Mouse (Mus musculus): Measurements from ENCODE around the gene Prss56.

Gene Prss56

DNA sequence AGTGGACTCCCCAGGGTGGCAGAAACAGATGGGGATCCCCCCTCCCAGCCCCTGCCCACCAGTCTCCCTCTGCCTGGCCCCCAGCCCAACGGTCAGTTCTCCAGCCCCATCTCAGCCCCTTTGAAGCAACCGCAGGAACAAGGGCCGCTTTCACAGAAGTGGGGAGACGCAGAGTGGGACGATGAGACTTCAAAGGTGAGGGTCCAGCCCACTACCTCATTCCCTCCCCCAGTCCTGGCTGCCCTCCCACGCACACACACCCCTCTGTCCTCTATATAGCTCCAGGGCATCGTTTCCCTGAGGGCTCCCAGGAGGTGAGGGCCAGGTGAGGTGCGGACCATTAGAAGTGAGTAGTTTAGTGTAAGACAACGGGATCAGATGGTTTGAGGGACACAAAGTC, at the start of gene Prss56:
Gene Prss56, plus strand, starts transcription at position 301 of the 400 bp plus-strand sequence.
- DNase-seq (ENCODE audit: low spot score in 2 of 2) = no peak

DNA sequence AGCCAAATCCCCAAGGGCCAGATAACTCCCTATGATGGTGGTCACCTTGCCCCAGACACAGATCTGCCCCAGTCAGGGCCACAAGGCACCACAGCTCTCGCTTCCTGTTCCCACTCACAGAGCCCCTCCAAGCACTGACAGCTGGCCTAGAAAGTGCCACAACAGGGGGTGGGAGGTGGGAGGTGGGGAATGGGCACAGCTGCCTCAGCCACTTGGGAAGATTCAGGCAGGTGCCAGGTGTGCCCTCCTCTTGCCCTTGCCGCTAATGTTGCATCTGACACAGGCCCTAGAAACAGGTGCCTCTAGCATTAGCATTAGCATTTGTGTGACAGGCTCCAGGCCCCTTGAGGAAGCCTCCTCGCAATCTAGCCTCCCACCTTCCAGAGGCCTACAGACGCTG, 41.6 kb upstream of the Prss56 start:
- no peak for DNase-seq (ENCODE audit: low spot score in 2 of 2)

DNA sequence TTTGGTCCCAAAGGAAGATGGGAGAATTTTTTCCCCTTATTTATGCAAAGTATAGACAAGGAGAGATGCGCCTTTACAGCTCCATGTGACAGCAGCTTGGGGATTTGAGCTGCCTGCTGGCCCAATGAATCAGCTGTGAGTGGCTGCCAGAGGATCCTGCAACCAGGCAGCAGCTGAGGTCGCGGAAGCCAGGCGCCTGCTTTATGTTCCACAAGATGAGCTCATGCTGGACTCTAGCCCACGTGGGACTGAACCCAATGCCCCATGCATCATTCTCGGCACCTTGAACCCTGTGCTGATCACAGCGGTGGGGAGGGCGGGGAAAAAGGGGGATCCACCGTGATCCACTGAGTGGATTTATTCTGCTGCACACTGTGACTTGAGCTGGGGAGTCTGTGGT, 40.7 kb upstream of the Prss56 start:
- no peak for DNase-seq (ENCODE audit: low spot score in 2 of 2)

DNA sequence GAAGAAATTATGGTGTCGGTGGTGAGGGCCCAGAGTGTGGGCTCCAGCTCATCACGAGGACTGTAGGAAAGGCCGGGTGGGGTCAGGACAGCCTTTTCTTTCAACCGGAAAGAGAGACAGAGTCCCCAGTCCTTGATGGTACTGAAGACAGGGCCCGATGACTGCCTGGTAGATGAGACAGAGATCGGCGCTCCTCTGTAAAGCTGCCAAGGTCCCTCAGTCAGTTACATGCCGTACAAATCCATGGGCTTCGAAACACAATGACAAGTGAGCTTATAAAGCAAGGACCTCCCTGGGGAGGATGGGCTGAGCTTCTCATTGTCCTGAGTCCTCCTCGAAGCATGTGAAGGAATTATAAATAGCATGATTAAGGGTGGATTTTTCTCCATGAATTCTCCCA, 40.0 kb upstream of the Prss56 start:
- no peak for DNase-seq (ENCODE audit: low spot score in 2 of 2)

DNA sequence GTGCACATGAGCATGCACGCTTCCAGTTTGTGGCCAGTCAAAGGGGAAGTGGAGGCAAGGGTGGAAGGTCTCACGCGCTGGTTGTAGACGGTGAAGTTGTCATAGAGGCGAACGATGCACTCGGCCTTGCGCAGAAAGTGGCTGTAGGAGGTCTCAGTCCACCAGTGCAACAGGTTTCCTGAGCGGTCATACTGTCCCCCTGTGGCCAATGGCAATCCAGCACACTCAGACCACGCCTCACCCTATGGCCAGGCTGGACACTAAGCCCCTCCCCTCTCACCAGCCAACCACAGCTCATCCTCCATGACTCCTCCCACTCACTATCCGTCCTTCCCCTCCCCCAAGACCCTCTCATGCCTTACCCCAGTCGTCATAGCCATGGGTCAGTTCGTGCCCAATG, 33.7 kb upstream of the Prss56 start:
- DNase-seq (ENCODE audit: low spot score in 2 of 2) = no peak

DNA sequence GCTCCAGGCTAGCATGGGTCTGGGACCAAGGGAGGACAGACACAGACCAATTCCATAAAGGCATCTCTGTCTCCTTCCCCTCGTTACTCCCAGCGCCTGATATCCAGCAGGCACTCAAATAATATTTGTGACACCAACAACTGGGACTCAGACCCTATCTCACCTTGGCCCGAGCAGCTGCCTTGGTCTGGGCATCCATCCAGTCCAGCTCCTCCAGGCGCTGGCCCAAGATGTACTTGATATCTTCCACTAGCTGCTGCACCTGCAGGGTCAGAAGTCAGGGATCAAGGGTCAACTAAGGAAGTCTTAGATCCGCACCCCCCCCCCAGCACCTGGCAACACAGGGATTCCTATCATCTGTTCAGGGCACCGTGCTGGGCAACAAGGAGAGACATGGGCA, 31.8 kb upstream of the Prss56 start:
- DNase-seq (ENCODE audit: low spot score in 2 of 2) = no peak

DNA sequence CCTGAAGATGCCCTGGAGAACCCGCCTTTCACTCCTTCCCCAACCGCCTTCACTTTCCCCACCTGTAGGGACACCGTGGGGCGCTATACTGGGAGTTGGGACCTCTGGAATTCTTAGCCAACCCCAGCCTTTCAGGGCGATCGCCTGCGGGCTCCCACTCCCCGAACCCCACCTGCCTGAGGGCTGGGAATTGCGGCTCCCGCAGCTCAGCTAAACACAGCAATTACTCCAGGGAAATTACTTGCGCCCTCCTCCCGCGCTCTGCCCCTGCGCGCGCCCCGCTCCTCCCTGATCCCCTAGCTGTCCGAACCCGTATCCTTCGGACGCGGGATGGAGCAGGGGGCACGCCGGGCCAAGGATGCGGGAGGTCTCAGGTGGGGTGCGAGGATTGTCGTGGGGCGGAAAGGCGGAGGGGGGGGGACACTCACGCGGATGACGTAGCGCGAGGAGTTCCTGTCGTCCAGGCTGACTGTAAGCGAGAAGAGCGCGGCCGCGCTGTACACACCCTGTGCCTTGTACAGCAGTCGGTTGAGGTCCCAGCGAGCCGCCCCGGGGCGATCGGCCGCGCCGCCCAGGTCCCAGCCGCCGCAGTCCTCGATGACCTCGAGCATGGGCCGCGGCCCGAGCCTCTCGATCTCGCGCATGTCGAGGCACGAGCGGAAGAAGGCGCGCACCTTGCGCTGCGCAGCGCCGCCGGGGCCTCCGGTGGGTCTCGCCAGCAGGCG, 29.2 kb upstream of the Prss56 start:
- DNase-seq (ENCODE audit: low spot score in 2 of 2) = no peak

DNA sequence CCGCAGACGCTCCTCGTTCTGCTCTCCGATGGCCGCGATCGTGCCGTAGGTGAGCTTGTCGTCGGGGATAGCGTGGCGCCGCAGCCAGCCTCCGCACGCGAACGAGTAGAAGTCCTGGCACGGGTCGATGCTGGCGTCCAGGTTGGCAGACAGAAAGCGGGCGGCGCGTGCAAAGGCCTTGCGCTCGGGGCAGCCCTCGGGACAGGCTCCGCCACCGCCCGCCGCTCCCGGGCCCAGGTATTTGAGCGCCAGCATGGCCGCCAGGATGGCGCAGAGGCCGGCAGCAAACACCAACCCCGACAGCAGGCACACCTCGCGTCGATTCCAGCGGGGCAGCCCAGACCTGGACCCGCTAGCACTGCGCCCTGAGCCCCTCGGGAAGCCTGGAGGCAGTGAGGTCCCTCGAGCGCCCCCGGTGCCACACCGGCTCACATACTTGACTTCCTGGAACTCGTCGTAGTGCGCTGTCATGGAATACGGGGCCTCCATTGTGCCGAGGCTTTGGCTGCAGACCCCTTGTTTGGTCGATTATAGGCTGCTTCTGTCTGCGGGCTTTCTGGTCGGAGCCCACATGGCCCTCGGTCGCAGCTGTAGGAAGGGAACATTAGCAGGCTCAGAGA, 28.5 kb upstream of the Prss56 start:
- DNase-seq (ENCODE audit: low spot score in 2 of 2) = no peak

DNA sequence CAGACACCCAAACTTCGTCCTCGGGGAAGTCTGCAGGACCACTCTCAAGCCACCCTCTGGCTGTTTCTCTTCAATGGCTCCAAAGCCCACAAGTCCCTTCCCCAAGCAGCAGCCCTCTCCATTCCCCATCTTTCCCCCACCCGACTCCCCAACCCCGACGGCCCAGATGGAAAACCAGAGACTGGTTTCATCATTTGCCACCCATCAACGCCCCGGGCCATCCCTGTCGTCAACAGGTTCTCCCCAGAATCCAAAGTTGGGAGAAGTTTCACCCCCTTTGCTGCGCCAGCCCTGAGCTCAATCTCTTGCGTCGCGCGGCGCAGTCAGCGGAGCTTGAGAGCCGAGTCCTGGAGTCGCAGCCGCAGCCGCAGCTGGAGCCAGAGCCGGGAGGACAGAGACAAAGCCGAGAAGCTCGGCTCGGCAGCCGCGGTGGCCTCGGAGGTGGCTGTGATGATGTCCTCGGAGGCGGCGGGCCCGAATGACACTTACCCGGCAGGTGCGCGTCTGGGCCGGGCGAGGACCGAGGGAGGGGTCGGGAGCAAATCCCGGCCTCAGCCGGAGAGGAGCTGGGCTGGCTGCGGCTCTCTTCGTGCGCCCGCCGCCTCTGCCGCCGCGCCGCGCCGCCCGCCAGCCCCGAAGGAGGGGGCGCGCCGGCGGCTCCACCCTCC, 27.4 kb upstream of the Prss56 start:
- DNase-seq (ENCODE audit: low spot score in 2 of 2) = no peak

DNA sequence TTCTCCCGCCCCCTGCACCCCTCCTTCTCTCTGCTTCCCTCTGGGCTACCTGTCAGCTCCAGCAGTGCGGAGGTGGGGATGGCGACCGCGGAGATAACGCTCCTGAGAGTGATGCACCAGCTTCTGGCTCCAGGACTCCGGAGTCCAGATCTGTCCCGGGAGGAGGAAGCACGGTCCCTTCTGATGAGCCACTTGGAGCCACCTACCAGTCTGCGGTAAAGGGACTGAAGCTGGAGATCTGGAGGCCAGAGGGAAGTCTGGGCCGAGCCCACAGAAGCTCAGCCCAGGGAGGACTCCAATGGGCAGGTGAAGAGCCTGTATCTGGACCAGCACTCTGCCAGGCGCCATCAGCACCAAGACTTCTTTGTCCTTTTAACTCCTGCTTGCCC, 26.9 kb upstream of the Prss56 start, which contains the start of gene Ecel1:
Gene Ecel1, minus strand, starts transcription at position 323 of the 389 bp plus-strand sequence.
- DNase-seq (ENCODE audit: low spot score in 2 of 2) = no peak

DNA sequence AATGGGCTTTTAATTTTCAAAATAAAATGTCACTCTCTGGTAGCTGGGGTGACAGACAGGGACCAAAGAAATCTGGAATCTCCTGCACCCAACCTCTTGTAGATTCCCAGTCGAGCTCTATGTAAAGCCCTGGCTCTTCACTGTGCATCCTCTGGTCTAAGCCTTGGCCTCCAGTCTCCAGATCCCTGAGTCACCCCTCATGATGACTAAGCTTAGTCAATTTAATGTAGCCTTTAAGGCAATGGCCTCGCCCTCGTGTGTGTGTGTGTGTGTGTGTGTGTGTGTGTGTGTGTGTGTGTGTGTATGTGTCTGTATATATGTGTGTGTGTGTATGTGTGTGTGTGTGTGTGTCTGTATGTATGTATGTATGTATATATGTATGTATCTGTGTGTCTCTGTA, 23.7 kb upstream of the Prss56 start:
- DNase-seq (ENCODE audit: low spot score in 2 of 2) = no peak

DNA sequence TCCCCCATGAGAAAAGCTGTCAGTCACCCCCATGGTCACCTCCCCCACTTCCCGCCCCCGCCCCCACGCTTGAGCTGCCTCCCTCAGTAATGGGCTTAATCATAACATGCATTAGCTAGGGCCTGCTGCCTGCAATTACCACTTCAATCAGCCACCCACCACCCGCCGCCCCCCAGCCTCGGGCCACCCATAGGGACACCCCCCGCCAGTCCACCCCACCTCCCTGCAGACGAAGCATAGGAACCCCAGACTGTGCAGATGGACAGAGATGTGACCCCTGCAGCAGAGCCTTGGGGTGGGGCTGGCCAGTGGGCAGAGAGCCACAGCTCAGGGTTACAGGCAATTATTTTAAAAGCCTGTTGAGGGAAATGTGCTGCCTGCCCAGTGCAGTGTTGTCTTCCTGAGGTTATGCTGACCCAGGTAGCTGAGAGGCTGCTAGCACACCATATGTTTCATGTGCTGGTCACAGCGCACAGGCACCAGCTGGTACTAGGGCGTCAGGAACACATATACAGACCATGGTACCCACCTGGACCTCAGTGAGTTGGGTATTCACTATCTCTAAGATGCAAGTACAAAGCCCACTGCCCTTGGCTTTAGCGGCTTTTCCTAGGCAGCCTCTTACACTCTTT, 18.8 kb upstream of the Prss56 start:
- no peak for DNase-seq (ENCODE audit: low spot score in 2 of 2)

DNA sequence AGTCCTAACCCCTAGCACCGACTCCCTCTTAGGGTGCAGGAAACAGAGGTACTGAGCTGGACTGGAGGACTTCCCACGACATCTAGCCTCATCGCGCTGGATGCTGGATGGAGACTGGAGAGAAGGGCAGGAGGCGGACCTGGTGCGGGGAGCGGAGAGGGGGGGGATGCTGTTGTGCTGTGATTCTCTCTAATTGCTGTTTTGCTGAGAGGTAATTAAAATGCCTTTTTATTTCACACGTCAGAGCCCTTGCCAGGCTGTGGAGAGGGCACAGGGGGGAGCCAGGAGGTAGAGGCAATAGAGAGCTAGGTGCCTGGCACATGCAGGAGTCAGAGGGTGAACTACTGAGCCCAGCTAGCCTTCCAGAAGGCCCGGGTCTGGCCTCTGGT, 18.3 kb upstream of the Prss56 start:
- DNase-seq (ENCODE audit: low spot score in 2 of 2) = no peak

DNA sequence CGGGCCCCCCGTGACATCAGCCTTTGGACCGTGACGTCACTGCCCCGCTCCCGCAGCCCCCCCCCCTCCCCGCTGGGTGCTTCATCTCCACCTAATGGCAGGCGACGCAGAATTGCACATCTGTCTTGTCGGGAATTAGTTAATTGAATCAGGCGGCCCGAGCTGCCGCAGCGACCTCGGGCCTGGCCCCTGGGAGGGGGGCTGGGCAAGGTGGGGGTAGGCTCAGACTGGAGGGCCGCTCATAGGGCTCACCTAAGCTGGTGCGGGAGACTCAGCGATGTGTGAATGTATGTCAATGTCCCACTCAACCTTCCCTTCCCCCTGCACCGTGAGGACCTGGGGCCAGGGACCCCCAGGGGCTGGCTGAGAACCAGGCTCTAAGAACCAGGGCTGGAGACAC, 12.7 kb upstream of the Prss56 start:
- no peak for DNase-seq (ENCODE audit: low spot score in 2 of 2)

DNA sequence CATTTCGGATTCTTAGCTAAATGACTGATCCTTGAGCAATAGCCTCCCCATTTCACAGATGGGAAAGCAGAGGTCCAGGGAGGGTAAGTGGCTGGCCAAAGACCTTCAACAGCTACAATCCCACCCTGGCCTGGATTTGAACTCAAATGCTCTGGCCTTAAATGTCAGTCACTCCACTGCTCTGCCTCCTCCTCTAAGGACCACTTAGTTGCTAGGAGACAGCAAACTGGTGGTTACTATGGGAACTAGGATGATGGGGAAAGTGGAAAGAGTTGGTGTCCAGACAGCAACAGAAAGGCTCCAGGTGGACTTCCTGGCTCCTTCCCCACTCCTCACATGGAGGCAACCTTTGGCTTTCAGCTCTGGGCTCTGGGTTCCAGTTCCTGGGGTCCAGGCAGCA, 11.8 kb upstream of the Prss56 start:
- no peak for DNase-seq (ENCODE audit: low spot score in 2 of 2)

DNA sequence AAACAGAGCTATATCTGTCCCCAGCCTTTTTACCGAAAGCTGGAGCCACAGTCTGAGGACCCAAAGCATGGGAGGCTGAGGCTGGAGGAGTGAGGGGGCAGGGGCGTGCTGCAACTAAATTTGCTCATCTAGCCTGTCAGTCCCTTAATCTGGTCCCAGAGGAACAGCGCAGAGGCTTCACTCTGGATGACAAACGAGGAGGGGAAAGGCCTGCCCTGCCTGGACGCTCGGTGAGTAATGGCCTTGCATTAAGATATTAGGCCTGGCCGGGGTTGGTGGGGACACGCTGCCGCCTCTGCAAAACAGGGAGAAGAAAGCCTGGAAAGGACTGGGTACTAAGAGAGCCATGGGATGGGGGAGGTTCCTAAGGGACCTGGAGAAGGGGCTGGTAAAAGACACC, 10.8 kb upstream of the Prss56 start:
- DNase-seq (ENCODE audit: low spot score in 2 of 2) = no peak

DNA sequence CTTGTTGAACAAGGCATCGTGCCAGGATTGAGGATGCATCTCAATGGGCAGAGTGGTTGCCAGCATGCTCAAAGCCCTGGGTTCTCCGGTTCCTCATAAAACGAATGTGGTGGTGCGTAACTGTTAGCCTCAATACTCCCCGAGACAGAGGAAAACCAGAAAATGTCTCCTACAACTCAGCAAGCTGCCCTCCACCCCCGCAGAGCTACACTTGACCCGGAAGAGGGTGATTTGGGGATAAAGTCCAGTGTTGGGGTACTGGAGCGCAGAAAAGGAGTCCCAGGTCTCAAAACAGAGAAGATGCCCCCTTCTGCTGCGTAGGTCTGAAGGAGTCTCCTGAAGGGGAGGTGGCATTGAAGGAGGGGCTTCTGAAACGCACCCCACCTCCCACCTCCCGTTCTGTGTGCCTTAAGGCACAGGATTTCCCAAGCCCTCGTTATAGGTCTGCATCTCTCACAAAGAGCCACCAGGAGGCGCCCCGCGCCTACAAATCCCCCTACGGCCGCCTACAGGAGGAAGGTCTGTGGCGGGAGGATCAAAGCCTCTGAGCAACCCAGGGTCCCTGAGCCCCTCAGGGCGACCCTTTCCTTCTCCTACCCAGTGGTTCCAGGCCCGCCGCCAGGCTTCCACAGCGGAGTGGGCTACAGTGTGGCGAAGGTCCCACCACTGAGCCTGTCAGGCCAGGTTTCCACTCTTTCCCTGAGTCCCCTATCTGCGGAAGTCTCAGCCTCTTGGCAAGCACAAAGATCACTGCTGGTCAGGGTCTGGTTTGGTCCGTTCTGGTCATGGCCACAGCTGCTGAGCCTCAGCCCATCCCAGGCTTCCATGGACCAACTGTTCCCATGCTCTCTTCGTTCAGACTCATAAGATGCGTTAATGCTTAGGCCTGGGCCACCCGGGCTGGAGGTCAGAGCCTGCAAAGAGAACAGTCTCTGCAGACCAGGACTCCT, 8.8 kb upstream of the Prss56 start:
- peak; percentile 34 to 70 for DNase-seq (ENCODE audit: low spot score in 2 of 2)

DNA sequence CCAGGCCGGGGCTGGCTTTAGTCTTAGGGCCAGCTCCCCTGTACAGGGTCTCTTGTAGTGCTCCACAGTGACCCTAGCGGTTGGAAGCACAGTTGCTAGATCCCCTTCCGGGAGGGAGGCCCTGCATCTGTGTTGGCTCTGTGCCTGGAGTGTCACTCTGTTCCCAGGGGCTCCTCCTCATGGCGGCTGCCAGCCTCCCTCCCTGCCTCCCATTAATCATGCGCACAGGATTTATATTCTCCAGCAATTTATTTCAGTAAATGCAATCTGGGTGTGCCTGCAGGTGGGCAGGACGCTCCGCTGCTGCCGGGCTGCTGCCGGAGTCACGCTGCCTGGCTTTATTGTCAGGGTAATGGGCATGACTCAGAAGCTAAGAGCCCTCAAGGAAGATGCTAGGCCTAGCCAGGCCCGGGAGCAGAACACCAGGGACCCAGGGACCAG, 7.2 kb upstream of the Prss56 start:
- no peak for DNase-seq (ENCODE audit: low spot score in 2 of 2)

DNA sequence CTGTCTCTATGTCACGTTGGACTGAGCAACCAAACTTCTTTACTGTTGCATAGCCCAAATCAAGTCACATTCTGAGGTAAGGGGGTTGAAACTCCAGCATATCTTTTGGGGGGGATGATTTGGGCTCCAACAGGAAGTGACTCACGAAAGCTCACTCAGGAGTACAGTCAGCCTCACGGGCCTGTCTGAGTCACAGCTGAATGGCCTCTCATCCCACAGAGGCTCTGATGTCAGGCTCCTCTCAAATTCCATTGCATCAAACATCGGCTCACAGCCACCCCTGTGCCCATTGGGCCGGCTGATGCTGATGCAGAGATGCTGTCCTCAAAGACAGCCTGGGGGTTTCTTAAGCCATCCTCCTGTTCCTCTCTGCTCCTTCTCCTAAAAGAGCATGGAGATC, 2.2 kb upstream of the Prss56 start:
- no peak for DNase-seq (ENCODE audit: low spot score in 2 of 2)

DNA sequence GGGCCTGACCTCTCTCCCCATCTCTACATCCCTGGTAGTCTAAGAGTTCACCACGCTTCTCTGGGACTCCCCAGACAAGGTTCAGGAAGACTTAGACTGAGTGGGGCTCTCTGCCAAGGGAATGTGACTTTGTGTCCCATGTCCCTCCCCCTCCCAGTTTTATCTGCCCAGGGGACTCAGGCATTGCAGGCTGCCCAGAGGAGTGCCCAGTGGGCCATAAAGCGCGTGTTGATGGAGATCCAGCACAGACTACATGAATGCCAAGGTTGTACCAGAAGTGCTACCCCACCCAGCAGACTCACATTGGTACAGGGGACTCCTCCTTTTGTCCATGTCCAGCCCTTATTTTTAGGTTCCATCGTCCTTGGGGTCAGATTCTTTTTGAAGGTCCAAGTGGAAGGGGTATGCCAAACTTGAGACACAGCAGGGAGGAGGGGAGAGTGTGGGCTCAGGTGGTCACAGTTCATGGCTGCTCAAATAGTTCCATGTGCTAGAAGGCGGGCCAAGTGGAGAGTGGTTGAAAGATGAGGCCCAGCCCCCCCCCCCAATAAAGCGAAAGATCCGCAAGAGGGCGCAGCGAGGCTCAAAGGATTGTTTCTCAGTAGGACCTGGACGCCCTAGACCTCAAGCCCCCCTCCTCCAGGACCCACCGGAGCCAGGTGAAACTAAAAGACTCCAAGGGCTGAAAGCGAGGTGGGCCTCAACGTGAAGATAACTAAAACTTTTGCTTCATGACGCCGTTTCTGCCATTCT, 1.1 kb downstream of the Prss56 start:
- DNase-seq (ENCODE audit: low spot score in 2 of 2) = no peak

DNA sequence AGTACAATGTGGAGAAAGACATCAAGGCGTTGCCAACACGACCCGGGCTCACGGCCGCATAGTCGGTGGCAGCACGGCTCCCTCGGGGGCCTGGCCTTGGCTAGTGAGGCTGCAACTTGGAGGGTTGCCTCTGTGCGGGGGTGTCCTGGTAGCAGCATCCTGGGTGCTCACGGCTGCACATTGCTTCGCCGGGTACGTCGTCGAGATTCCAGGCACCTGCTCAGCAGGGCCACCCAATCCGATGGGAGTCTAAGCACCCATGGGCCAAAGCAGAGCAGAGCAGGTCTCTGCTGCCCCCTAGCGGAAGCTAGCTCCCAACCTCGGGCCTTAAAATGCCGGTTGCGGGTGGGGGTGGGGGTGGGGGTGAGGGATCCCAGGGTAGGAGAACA, 1.6 kb downstream of the Prss56 start:
- peak; percentile 38 to 77 for DNase-seq (ENCODE audit: low spot score in 2 of 2)

Measured in thymus, postnatal 10 days (tissue).